Mouse (Mus musculus) cerebellum, adult 11-12 months (tissue): ENCODE data around the gene Sun3.

Source experiments
- DNase-seq: peaks from one replicate; pipeline ENCODE4 v3.0.0; 2022

The Sun3 gene

GRCm38 (mm10) chr11:8978154-8978553 is 70.6 kb downstream of the Sun3 start:
- DNase-seq, result no peak

- no peak for DNase-seq
Measured at GRCm38 (mm10) chr11:8973166-8973565, 75.6 kb downstream of the Sun3 start, which contains the start of gene Pkd1l1. Gene Pkd1l1 (minus strand): TSS chr11:8973266.

GRCm38 (mm10) chr11:8972093-8972492 is 76.7 kb downstream of the Sun3 start:
- no peak for DNase-seq

GRCm38 (mm10) chr11:8970509-8970908 is 78.3 kb downstream of the Sun3 start:
- DNase-seq, result no peak

GRCm38 (mm10) chr11:8968094-8968493 is 80.7 kb downstream of the Sun3 start:
- DNase-seq, result no peak
